Mouse (Mus musculus): ENCODE data around the gene Rnf7. TPM values are rescaled to one million over a fixed set of nuclear protein-coding genes. Genes with fewer than 3 reads are reported as not detected.
"Not testable (repeated sequence)": the region's sequence is repeated elsewhere in the genome, so short reads cannot be mapped to it uniquely, and the experiment has no call there.

The Rnf7 gene
- total RNA-seq (2022): 10 to 100 TPM; 76.4 to 83.2 (median 81.2) TPM

DNA sequence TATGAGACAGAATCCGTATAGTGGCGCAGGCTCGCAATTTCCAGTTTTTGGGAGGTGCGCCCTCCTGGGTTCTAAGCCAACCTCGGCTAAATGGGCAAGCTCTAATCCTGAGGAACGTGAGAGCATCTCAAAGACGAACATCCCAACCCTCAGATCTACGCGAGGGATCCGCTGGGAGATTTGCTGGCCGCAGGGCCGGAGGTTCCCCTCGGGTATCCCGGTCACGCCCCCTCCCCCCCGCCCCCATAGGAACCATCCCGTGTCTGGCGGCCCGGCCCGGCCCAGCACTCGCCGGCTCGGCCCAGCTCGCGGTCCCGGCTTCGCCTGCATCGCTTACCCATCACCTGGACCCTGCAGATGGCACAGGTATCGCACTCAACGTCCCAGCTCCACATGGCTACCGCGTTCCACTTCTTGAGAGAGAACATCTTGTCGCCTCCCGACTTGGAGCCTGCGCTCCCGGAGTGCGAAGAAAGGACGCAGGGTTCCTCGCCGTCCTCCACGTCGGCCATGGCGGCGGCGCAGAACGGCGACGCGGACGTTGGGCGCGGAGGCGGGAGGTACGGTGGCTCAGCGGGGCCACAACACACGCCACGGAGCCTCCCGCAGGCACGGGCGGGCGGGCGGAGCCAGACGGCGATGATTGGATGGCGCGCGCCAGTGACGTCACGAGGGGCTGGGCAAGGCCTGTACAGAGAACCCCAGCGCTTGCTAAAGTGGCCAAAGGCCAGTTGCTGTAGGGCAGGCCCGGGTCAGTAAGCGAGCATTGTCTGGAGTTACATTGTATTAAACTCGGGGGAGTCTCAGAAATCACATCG, at the start of gene Rnf7:
Gene Rnf7 (minus strand): TSS at position 605 of the 818 bp plus-strand sequence.
- DNase-seq (ENCODE audit: low spot score): peak; percentile 99

DNA sequence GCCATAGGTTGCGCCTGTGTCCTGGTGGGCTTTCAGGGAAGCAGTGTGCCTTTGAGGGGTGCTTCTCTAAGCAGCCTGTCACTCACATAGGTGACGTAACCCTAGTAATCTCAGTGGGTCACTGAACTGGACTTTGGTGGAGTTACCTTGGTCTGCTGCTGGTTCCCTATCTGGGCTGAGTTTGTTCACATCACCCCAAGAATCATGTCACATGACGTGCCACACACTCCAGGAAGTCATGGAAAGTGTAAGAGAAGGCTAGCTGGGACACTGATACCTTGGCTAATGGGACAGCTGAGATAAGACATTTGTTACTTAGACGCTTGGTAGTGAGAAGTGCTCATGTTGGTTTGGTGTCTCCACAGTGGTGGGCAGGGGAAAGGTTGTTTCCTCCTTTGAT, 47.5 kb upstream of the Rnf7 start:
- no peak for DNase-seq (ENCODE audit: low spot score)

DNA sequence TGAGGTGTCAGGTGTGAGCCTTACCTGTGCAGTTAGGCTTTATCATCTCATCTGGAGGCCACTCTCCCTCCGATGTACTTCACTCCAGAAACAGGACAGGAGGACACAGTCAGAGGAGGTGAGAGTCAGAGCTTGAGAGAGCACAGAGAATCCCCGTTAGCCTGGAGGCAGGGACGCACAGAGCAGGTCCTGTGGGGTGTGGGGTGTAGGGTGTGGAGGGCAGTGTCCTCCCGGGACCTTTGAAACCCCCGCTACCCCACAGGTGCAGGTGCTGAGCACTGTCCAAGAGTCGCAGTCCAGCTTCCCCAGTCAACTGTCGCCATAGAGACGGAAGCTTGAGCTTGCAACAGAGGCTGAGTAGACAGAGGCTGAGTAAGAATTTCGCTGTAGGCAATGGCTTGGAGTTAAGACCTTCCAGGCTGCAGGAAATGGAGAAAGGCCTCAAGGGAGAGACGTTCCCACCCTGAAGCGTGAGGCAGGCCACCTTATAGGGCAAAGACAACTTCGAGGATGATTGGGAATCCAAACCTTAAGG, 46.6 kb upstream of the Rnf7 start, which contains the start of gene Gm28729:
Gene Gm28729 (minus strand): TSS at position 293 of the 535 bp plus-strand sequence.
- no peak for DNase-seq (ENCODE audit: low spot score)

DNA sequence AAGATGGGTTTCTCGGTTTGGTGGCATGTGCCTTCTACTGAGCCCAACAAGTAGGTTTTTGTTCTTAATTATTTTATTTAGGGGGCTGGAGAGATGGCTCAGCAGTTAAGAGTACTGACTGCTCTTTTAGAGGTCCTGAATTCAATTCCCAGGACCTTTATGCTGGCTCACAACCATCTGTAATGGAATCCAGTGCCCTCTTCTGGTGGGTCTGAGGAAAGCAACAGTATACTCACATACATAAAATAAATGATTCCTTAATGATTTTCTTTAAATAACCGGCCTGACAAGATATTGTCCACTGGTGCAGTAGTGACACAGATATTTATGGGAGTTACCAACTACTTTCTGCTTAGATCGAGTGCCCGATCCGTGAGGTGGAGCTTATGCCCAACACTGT, 44.7 kb upstream of the Rnf7 start:
- no peak for DNase-seq (ENCODE audit: low spot score)

DNA sequence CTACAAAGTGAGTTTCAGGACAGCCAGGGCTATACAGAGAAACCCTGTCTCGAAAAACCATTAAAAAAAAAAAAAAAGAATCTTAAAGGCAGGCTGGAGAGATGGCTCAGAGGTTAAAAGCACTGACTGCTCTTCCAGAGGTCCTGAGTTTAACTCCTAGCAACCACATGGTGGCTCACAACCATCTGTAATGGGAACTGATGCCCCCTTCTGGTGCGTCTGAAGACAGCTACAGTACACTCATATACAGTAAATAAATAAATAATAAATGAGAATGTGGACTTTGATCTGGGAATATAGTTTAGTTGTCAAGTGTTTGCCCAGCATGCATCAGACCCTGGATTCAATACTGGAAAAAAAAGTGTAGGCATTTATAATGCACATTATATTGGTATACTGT, 43.1 kb upstream of the Rnf7 start:
- not testable (repeated sequence) for DNase-seq (ENCODE audit: low spot score)

DNA sequence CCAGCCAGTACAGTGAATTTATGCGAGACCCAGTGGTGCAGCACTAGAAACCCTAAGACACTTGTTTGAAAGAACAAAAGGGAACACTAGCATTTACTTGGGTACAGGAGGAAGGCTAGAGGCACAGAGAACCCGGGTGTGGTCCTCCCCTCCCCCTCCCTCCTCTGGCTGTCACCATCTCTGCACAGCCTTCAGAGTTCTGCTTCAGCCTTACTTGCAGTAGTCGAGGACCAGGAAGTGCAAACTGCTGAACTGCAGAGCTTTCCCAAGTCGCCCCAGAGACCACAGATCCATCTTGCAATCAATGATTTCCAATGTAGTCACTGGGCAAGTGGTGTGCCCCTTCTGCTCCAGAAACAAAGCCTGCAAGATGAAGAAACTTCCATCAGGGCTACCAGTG, 39.0 kb upstream of the Rnf7 start:
- DNase-seq (ENCODE audit: low spot score): no peak

DNA sequence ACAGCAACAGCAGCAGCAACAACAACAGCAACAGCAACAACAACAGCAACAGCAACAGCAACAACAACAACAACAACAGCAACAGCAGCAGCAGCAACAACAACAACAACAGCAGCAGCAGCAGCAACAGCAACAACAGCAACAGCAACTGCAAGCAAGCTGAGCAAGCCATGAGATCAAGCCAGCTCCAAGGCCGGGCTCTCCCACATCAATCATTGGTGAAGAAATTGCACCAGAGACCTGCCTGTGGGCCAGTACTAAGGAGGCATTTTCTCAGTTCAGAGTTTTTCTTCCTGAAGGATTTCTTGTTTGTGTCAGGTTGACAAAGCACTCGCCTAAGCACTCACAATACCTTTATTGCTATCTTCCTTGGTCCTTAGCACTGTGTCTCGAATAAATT, 38.3 kb upstream of the Rnf7 start:
- no peak for DNase-seq (ENCODE audit: low spot score)

DNA sequence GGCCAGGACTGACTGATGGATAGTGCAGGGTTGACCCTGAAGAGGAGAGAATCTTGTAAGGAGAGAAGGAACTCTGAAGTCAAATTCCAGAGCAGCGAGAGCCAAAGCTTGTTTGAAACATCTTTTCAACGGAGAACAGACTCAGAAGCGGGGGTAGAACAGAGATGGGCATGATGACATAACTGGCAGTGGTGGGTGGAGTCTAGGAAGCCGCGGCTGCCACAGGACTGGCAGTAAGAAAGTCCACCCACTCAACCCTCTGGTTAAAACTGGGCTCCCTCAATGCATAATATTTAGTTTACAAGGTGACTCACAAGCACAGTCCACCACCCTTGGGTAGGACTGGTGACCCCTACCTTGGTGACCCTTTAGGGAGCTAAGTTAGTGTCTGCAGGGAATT, 37.3 kb upstream of the Rnf7 start:
- no peak for DNase-seq (ENCODE audit: low spot score)

DNA sequence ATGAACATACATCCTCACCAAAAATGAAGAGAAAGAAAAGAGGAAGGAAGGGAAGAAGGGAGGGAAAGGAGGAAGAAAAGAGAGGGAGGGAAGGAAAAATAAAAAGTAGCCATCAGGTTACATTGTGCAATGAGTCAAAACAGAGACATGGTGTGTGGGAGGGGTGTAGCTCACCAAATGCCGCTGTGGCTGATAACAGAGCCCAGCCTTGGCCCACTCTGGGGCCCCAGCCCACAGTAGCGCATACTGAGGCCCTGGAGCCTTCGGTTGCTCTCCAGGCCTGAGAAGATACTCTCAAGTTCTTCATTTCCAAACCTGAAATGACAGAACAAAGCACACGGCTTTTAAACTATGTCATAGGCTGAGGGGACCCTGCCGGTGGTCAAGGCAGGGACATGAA, 35.8 kb upstream of the Rnf7 start:
- no peak for DNase-seq (ENCODE audit: low spot score)

DNA sequence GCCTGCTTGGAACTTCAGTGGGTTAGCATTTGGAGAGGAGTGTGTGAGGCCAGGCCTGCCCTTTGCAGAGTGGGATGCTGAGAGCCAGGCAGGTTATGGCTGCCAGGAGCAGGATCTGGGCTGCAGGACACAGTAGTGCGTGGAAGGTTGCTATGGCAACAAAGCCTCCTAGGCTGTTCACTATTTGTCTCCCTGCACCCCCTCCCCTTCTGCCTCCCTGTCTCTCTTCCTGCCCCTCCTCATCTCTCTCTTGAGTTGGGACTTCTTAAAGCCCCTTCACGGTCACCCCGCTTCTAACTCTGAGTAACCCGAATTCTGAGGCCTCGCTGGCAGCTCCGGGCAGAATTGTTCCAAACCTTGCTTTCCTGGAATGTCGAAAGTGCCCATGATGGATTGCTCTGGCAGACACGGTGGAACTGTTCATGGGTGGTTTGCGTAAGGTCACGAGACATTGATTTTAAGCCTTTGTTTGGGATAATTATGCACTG, 27.6 kb upstream of the Rnf7 start:
- DNase-seq (ENCODE audit: low spot score): no peak

DNA sequence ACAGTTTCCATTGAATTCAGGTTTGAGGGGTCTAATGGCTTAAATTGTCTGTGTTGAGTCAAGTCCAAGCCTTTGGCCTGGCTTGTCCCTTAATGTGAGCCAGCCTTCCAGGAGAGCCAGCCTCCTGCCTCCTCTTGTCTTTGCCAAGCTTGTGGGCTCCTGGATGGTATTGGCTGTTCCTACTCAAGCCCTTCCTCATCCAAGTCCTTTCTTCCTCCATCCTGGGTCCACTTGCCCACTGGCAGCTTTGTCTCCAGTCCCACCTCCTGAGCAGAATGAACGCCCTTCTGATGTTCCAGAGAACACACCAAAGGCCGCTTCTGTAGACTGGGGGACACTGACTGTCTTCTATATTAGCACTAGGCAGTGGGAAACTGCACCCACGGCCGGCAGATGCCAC, 26.7 kb upstream of the Rnf7 start:
- DNase-seq (ENCODE audit: low spot score): no peak

DNA sequence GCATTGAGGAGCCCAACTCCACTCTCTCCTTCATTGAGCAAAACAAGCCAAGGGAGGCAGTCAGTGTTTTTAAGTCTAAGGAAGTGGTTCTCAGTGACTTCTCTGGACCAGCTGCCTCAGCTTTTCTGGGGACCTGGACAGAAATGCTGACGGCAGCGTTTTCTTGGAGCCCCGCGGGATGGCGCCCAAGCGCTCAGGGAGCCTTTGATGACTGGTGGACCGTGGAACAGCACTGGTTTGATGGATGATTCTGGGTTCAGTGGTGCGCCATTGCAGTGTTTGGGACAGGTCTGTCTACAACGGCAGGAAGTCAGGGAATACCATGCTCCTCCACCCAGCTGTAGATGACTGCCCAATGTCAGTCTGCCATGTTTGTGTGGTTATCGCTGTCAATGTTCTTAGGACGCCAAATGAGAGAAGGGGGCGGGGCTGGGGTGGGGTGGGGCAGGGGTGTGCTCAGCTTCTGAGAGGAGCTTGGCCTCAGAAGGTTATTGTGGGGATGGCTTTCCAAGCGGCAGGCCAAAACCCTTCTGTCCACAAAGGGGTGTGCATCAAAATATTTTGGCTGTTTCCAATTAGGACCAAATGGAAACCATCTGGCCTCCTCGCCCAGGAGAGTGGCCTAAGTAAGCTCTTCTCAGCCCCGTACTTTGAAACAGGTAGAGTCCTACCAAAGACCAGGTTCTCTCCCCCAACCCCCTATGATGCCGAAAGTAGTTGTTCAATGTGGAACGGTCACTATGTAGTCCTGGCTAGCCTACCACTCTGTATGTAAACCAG, 25.8 kb upstream of the Rnf7 start:
- no peak for DNase-seq (ENCODE audit: low spot score)

DNA sequence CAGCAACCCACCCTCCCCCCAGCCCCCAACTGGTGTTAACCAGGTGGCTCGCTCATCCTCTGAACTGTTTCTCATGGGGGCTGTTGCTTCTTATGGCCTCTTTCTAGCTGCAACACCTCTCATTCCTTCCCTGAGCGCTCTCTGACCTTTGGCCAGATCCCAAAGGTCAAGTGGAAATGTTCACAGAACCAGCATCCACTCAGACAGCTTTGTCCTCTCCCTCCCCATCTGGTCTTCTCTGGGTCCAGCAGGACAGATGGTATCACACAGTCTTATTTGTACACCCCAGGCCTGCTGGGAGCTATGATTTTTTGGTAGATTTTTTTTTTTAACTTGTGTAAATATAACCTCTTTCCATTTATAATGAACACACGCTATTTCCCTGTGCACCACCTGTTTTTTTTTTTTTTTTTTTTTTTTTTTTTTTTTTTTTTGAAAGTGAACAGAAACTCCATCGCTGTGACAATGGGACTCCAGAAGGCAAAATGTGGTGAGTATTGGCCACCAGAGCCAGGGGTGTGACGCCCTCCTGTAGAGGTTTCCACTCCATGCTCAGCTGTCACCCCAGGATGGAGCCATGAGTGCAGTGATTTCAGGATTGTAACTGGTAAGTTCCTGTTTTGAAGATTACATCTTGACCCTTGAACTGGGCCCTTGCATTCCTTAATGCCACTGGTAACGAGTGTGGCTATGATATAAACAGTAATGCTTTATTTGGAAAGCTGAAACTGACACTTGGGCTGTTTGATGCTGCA, 24.6 kb upstream of the Rnf7 start:
- DNase-seq (ENCODE audit: low spot score): no peak

DNA sequence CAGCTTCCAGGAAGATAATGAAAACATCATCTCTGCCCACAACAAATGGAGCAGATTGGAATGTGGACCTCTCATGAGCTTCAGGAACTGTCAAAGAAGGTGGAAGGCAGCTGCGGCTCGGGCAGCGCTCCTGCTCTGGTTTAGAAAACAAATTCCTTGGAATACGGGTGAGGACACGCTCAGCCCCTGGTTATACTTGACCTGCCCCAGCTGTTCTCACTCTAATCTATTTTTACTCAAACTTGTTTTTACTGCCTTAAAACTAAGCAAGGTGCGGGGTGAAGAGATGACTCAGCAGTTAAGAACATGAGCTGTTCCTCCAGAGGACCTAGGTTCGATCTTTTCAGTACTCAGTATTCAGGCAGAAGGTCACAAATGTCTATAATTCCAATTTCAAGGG, 22.7 kb upstream of the Rnf7 start:
- DNase-seq (ENCODE audit: low spot score): no peak

DNA sequence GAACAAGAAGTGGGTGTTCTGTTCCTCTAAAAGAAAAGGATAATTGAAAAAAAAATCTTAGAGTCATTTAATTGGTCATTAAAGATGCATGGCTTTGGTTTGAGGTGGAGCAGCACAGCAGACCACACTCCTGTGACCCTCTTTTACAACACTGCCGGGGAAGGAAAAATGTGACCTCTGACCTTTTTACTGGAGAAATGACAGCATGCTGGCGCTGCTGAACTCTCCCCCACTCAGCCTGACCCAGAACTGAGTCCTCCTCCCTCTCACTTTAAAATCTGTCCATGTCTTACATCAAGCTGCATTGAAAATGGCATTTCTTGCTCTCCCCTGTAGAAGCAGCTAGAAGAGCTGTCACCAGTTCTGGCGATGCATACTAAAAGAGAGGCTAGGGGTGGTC, 14.7 kb upstream of the Rnf7 start:
- no peak for DNase-seq (ENCODE audit: low spot score)

DNA sequence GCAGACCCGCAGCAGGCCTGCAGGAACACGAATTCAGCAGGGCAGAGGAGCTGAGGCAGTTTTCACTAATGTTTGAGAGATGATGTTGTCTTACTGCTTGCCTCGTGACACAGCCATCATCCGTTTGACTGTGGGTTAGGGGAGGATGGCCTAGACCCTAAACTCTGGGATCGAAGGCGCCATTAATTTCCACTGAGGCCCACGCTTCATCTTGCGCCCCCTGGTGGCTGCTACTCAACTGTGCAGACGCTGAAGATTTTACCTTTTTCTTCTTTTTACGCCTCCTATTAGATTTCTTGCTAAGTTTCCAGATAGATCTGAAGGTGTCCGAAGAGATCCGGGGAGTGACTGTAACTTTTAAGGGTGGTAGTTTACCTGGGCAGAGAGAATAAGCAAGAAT, 13.3 kb upstream of the Rnf7 start:
- peak; percentile 21 for DNase-seq (ENCODE audit: low spot score)

DNA sequence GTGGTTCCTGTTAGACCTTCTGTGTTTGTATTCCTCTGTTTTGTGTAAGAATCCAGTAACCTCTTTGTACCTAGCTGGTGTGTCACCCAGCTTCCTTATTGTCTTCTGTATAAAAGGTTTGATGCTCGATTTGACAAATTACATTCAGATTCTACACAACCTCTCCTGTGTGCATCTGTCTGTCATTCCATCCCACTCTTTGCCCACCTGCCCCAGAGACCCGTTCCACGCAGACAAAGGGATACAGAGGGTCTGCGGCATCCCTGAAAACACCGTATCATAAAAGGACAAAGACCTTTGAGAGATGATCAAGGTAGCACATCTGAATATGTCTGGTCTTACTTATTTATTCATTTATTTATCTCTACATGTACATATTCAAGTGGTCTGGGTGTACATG, 9.4 kb upstream of the Rnf7 start:
- DNase-seq (ENCODE audit: low spot score): not testable (repeated sequence)

DNA sequence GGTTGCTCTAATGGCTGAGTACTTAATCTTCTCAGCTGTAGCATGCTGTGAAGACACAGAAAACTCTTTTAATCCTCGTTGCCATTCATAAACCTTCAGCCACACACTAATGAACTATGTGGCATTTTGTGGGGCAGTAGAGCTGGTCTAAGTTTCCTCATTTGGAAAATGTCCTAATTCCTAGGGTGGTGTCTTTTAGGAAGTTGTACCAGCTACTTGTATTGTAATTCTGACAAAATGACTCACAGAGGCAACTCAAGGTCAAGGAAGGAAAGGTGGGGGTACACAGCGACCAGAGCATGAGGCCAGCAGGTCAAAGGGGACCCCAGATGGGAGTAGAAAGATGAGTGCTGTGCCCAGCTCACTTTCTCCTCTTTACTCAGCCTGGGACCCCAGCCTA, 5.2 kb upstream of the Rnf7 start:
- no peak for DNase-seq (ENCODE audit: low spot score)

DNA sequence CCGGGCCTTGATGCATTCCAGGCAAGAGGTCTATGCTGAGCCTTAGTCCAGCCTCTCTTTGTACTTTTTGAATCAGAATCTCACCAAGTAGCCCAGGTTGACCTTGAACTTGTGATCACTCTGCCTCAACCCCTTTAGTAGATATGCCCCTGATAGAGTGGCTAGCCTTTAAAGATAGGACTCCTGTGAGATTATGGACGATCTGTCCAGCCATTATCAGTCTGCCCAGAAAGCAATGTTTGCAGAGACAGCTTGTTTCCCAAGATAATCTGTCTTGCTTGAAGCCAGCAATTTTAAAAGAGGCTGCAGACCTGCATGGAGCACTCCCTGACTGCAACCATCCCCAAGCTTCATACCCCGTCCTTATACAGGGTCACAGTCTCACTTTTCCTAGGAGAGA, 4.6 kb upstream of the Rnf7 start:
- no peak for DNase-seq (ENCODE audit: low spot score)

DNA sequence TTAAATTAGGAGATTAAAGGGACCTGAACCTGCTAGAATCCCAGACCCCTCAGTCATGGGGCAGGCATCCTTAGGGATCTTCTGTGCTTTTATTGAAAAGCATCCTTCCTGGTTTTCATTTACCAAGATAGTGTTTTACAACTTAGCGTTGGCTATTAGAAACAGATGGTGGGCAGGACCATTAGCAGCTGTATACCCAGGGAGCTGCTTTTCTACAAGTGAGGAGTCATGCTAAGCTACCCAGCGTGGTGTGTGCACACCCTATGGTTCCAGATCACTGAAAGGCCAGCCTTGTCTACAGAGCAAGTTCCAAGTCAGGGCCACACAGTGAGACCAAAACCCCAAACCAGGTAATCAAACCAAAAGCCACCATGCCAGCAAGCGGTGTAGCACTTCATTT, 6.1 kb downstream of the Rnf7 start:
- DNase-seq (ENCODE audit: low spot score): no peak

DNA sequence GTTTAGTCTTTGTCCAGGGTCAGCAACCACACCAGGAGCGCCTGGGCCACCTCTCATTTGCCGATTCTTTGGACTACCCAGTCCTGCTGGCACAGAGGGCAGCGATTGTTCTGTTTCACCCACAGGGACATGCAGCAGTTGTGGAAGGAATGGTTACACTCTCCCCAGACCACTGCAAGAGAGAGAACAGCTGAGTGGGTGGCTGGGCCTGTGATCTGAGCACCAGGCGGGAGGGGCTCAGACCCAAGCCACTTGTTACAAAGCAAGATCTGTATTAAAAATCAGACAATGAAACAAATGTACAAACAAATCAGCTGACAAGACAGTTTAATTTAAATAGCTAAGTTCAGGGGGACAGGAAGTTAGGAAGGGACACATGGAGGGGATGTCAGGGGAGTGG, 6.8 kb downstream of the Rnf7 start:
- DNase-seq (ENCODE audit: low spot score): not testable (repeated sequence)
